Mouse (Mus musculus): ENCODE data around the gene Nedd1.
A peak's percentile ranks its signal among the peaks of the same experiment; 100 is the strongest.

The Nedd1 gene

GRCm38 (mm10) chr10:92721771-92722619 is at the start of gene Nedd1:
Gene Nedd1, minus strand, starts transcription at chr10:92722420.
- DNase-seq (ENCODE audit: low read depth) = peak; percentile 97

GRCm38 (mm10) chr10:92754359-92754758 is 32.1 kb upstream of the Nedd1 start:
- no peak for DNase-seq (ENCODE audit: low read depth)

- DNase-seq (ENCODE audit: low read depth) = no peak
These were observed 8.1 kb upstream of the Nedd1 start for GRCm38 (mm10) chr10:92730339-92730738.

GRCm38 (mm10) chr10:92728723-92729122 is 6.5 kb upstream of the Nedd1 start:
- no peak for DNase-seq (ENCODE audit: low read depth)

GRCm38 (mm10) chr10:92722620-92722988 is 384 bp upstream of the Nedd1 start:
- no peak for DNase-seq (ENCODE audit: low read depth)

GRCm38 (mm10) chr10:92699032-92699431 is 23.2 kb downstream of the Nedd1 start:
- DNase-seq (ENCODE audit: low read depth) = no peak

GRCm38 (mm10) chr10:92675056-92675455 is 47.2 kb downstream of the Nedd1 start:
- no peak for DNase-seq (ENCODE audit: low read depth)

GRCm38 (mm10) chr10:92671906-92672305 is 50.3 kb downstream of the Nedd1 start:
- no peak for DNase-seq (ENCODE audit: low read depth)

- DNase-seq (ENCODE audit: low read depth) = no peak
These were observed 56.9 kb downstream of the Nedd1 start for GRCm38 (mm10) chr10:92665287-92665686.

GRCm38 (mm10) chr10:92653266-92653665 is 69.0 kb downstream of the Nedd1 start:
- no peak for DNase-seq (ENCODE audit: low read depth)

- DNase-seq (ENCODE audit: low read depth) = no peak
These were observed 69.8 kb downstream of the Nedd1 start for GRCm38 (mm10) chr10:92652399-92652920.

GRCm38 (mm10) chr10:92651266-92651665 is 71.0 kb downstream of the Nedd1 start:
- DNase-seq (ENCODE audit: low read depth) = no peak

GRCm38 (mm10) chr10:92649096-92649495 is 73.1 kb downstream of the Nedd1 start:
- DNase-seq (ENCODE audit: low read depth) = no peak

GRCm38 (mm10) chr10:92647691-92648090 is 74.5 kb downstream of the Nedd1 start:
- DNase-seq (ENCODE audit: low read depth) = no peak

GRCm38 (mm10) chr10:92643995-92644394 is 78.2 kb downstream of the Nedd1 start:
- no peak for DNase-seq (ENCODE audit: low read depth)

GRCm38 (mm10) chr10:92641032-92641431 is 81.2 kb downstream of the Nedd1 start:
- DNase-seq (ENCODE audit: low read depth) = no peak
